Mouse (Mus musculus) regulatory T cell (primary cell): ENCODE data around the gene 5730522E02Rik.

Experiments used
- in situ Hi-C: fragments of 300-600 bp; cut with MboI, MseI; formaldehyde crosslinking; loops from one replicate; pipeline ENCODE4 v1.15.1; 2025; ENCODE audit warnings: high pct_unique_total_duplicates

5730522E02Rik gene

GRCm38 (mm10) chr11:26129054-26129453, 81.5 kb downstream of the 5730522E02Rik start:
- in situ Hi-C loops: no loop called here

GRCm38 (mm10) chr11:26128385-26128784, 82.2 kb downstream of the 5730522E02Rik start:
- in situ Hi-C loops: no loop called here

GRCm38 (mm10) chr11:26125923-26126322, 84.6 kb downstream of the 5730522E02Rik start:
- in situ Hi-C loops: no loop called here

GRCm38 (mm10) chr11:26120781-26121557, 89.6 kb downstream of the 5730522E02Rik start:
- in situ Hi-C loops: no loop called here

GRCm38 (mm10) chr11:26117651-26118050, 92.9 kb downstream of the 5730522E02Rik start:
- in situ Hi-C loops: loop anchor here (10.0 kb wide), 2 partner anchors 793 to 1397 kb away; no protein-coding TSS in a partner anchor

GRCm38 (mm10) chr11:26112206-26112605, 98.4 kb downstream of the 5730522E02Rik start:
- in situ Hi-C loops: loop anchor here (10.0 kb wide), 2 partner anchors 787 to 1403 kb away; no protein-coding TSS in a partner anchor

GRCm38 (mm10) chr11:26108647-26109046, 101.9 kb downstream of the 5730522E02Rik start:
- in situ Hi-C loops: no loop called here

- in situ Hi-C loops: no loop called here
These were observed 105.9 kb downstream of the 5730522E02Rik start for GRCm38 (mm10) chr11:26104680-26105079.

- in situ Hi-C loops: no loop called here
These were observed 106.9 kb downstream of the 5730522E02Rik start for GRCm38 (mm10) chr11:26103698-26104097.

- in situ Hi-C loops: no loop called here
These were observed 107.7 kb downstream of the 5730522E02Rik start for GRCm38 (mm10) chr11:26102878-26103277.

- in situ Hi-C loops: no loop called here
These were observed 110.5 kb downstream of the 5730522E02Rik start for GRCm38 (mm10) chr11:26100077-26100476.

- in situ Hi-C loops: no loop called here
These were observed 111.6 kb downstream of the 5730522E02Rik start for GRCm38 (mm10) chr11:26098933-26099332.

GRCm38 (mm10) chr11:26096095-26096494, 114.5 kb downstream of the 5730522E02Rik start:
- in situ Hi-C loops: no loop called here

GRCm38 (mm10) chr11:26088993-26089392, 121.6 kb downstream of the 5730522E02Rik start:
- in situ Hi-C loops: no loop called here

- in situ Hi-C loops: no loop called here
These were observed 123.9 kb downstream of the 5730522E02Rik start for GRCm38 (mm10) chr11:26086679-26087078.

GRCm38 (mm10) chr11:26085380-26086035, 125.1 kb downstream of the 5730522E02Rik start:
- in situ Hi-C loops: no loop called here

- in situ Hi-C loops: no loop called here
These were observed 134.2 kb downstream of the 5730522E02Rik start for GRCm38 (mm10) chr11:26076335-26076734.

- in situ Hi-C loops: no loop called here
These were observed 135.0 kb downstream of the 5730522E02Rik start for GRCm38 (mm10) chr11:26075536-26075935.

GRCm38 (mm10) chr11:26073638-26074294, 136.8 kb downstream of the 5730522E02Rik start:
- in situ Hi-C loops: no loop called here

- in situ Hi-C loops: no loop called here
These were observed 138.5 kb downstream of the 5730522E02Rik start for GRCm38 (mm10) chr11:26072101-26072500.

GRCm38 (mm10) chr11:26063252-26063651, 147.3 kb downstream of the 5730522E02Rik start:
- in situ Hi-C loops: no loop called here

- in situ Hi-C loops: no loop called here
These were observed 149.0 kb downstream of the 5730522E02Rik start for GRCm38 (mm10) chr11:26061471-26062137.
